Mouse (Mus musculus) kidney, embryonic 15.5 days (tissue): ENCODE measurements around the gene Piga. TPM values are rescaled to one million over a fixed set of nuclear protein-coding genes. Genes with fewer than 3 reads are reported as not detected.

Source experiments
- ATAC-seq: fragments of 200-750 bp; cut with Nextera tagmentation; replicated peaks from 2 replicates; pipeline ENCODE4 v1.8.0; 2017; ENCODE audit warnings: moderate TSS enrichment; ENCODE audit not compliant: low FRiP score
- H3K27ac ChIP-seq: fragments of 300-500 bp; sonication (generic); 2 replicates; pipeline ENCODE4 v1.5.1; 2015; ENCODE audit warnings: mild to moderate bottlenecking, inconsistent platforms
- H3K27me3 ChIP-seq: fragments of 300-500 bp; sonication (generic); 2 replicates; pipeline ENCODE4 v1.6.1; 2015; ENCODE audit warnings: inconsistent platforms
- H3K36me3 ChIP-seq: fragments of 300-500 bp; sonication (generic); 2 replicates; pipeline ENCODE4 v1.6.1; 2015; ENCODE audit warnings: inconsistent platforms
- H3K4me1 ChIP-seq: fragments of 300-500 bp; sonication (generic); 2 replicates; pipeline ENCODE4 v1.6.1; 2015; ENCODE audit warnings: inconsistent platforms
- H3K4me2 ChIP-seq: fragments of 300-500 bp; sonication (generic); 2 replicates; pipeline ENCODE4 v1.6.1; 2015; ENCODE audit warnings: moderate library complexity, mild to moderate bottlenecking, inconsistent platforms
- H3K4me3 ChIP-seq: fragments of 300-500 bp; sonication (generic); replicated peaks from 2 replicates; pipeline ENCODE4 v1.5.1; 2015; ENCODE audit warnings: mild to moderate bottlenecking, inconsistent platforms
- H3K9ac ChIP-seq: fragments of 300-500 bp; sonication (generic); 2 replicates; pipeline ENCODE4 v1.6.1; 2015; ENCODE audit warnings: mild to moderate bottlenecking, inconsistent platforms
- H3K9me3 ChIP-seq: fragments of 300-500 bp; sonication (generic); replicated peaks from 2 replicates; pipeline ENCODE4 v1.6.1; 2016; ENCODE audit warnings: inconsistent platforms
- WGBS: fragments of 180-500 bp; shearing (Covaris S2); methylation state at CpG from one replicate; pipeline ENCODE4 v1.1.7; 2015; ENCODE audit warnings: mixed read lengths; 5-methylcytosine and 5-hydroxymethylcytosine counted together
- polyA plus RNA-seq: library from polyadenylated mRNA; unstranded; fragments of >200 nt; fragmentation: Nextera tagmentation; extraction: Ambion mirVana; gene quantifications from 2 replicates; pipeline ENCODE4 v1.2.1, GENCODE M21; 2015

Piga gene
- polyA plus RNA-seq, 1 experiment from 2014 or later, result 13.8 TPM

GRCm38 (mm10) chrX:164439462-164439861 lies 19.9 kb downstream of the Piga start:
- WGBS, result 80% methylated on average over 7 of the region's 7 CpGs
- H3K9ac ChIP-seq, result no peak overlapping the region
- H3K4me3 ChIP-seq, result no peak overlapping the region
- peaks cover 26% of the 10 kb centered on the region for H3K27me3 ChIP-seq
- no peaks in the 10 kb centered on the region for H3K9me3 ChIP-seq
- no peaks in the 10 kb centered on the region for H3K36me3 ChIP-seq
- no peak overlapping the region for H3K4me2 ChIP-seq
- H3K27ac ChIP-seq, result no peak overlapping the region
- ATAC-seq, result no peak
- no peaks in the 10 kb centered on the region for H3K4me1 ChIP-seq

GRCm38 (mm10) chrX:164440140-164440539 lies 20.6 kb downstream of the Piga start:
- H3K36me3 ChIP-seq, result no peaks in the 10 kb centered on the region
- H3K4me1 ChIP-seq, result no peaks in the 10 kb centered on the region
- peaks cover 26% of the 10 kb centered on the region for H3K27me3 ChIP-seq
- no peak overlapping the region for H3K27ac ChIP-seq
- H3K4me3 ChIP-seq, result no peak overlapping the region
- no peak overlapping the region for H3K9ac ChIP-seq
- H3K9me3 ChIP-seq, result no peaks in the 10 kb centered on the region
- 59% methylated on average over 2 of the region's 2 CpGs for WGBS
- ATAC-seq, result no peak
- H3K4me2 ChIP-seq, result no peak overlapping the region

GRCm38 (mm10) chrX:164440703-164441102 lies 21.1 kb downstream of the Piga start:
- Histone ChIP-seq H3K4me2 (no peak overlapping the region), H3K9ac (no peak overlapping the region), H3K27me3 (peaks cover 21% of the 10 kb centered on the region), H3K4me3 (no peak overlapping the region), H3K4me1 (no peaks in the 10 kb centered on the region), H3K9me3 (no peaks in the 10 kb centered on the region), H3K36me3 (no peaks in the 10 kb centered on the region), H3K27ac (no peak overlapping the region)
- 84% methylated on average over 3 of the region's 3 CpGs for WGBS
- no peak for ATAC-seq

- H3K27ac ChIP-seq, result no peak overlapping the region
- no peak overlapping the region for H3K4me3 ChIP-seq
- H3K9ac ChIP-seq, result no peak overlapping the region
- no peaks in the 10 kb centered on the region for H3K9me3 ChIP-seq
- ATAC-seq, result no peak
- H3K27me3 ChIP-seq, result peaks cover 18% of the 10 kb centered on the region
- no peaks in the 10 kb centered on the region for H3K4me1 ChIP-seq
- WGBS, result 76% methylated on average over 3 of the region's 3 CpGs
- H3K36me3 ChIP-seq, result no peaks in the 10 kb centered on the region
- no peak overlapping the region for H3K4me2 ChIP-seq
Observed at GRCm38 (mm10) chrX:164441306-164441705, 21.7 kb downstream of the Piga start.

- no peak overlapping the region for H3K4me2 ChIP-seq
- ATAC-seq, result no peak
- no peaks in the 10 kb centered on the region for H3K9me3 ChIP-seq
- 89% methylated on average over 12 of the region's 12 CpGs for WGBS
- H3K4me3 ChIP-seq, result no peak overlapping the region
- H3K9ac ChIP-seq, result no peak overlapping the region
- peaks cover 12% of the 10 kb centered on the region for H3K27me3 ChIP-seq
- no peak overlapping the region for H3K27ac ChIP-seq
- no peaks in the 10 kb centered on the region for H3K4me1 ChIP-seq
- H3K36me3 ChIP-seq, result no peaks in the 10 kb centered on the region
Observed at GRCm38 (mm10) chrX:164445601-164446000, 26.0 kb downstream of the Piga start.

- Histone ChIP-seq H3K9ac (no peak overlapping the region), H3K4me2 (no peak overlapping the region), H3K9me3 (no peaks in the 10 kb centered on the region), H3K36me3 (no peaks in the 10 kb centered on the region), H3K27ac (no peak overlapping the region), H3K4me3 (no peak overlapping the region), H3K27me3 (peaks cover 9% of the 10 kb centered on the region; the same call in 1 of the 2 replicates), H3K4me1 (no peaks in the 10 kb centered on the region)
- no peak for ATAC-seq
- 73% methylated on average over 10 of the region's 10 CpGs for WGBS
Observed at GRCm38 (mm10) chrX:164446106-164446551, 26.5 kb downstream of the Piga start.

- 0 out of 2 replicates have a peak, but pooled peaks cover 6% of the 10 kb centered on the region for H3K27me3 ChIP-seq
- no peak overlapping the region for H3K4me3 ChIP-seq
- H3K36me3 ChIP-seq, result no peaks in the 10 kb centered on the region
- no peak overlapping the region for H3K27ac ChIP-seq
- H3K9ac ChIP-seq, result no peak overlapping the region
- WGBS, result 91% methylated on average over 9 of the region's 9 CpGs
- H3K4me2 ChIP-seq, result no peak overlapping the region
- no peak for ATAC-seq
- no peaks in the 10 kb centered on the region for H3K9me3 ChIP-seq
- H3K4me1 ChIP-seq, result no peaks in the 10 kb centered on the region
Observed at GRCm38 (mm10) chrX:164446835-164447681, 27.5 kb downstream of the Piga start.

GRCm38 (mm10) chrX:164447682-164448071 lies 28.1 kb downstream of the Piga start:
- H3K27me3 ChIP-seq, result peaks cover 9% of the 10 kb centered on the region; the same call in 1 of the 2 replicates
- no peak overlapping the region for H3K4me3 ChIP-seq
- WGBS, result 71% methylated on average over 2 of the region's 2 CpGs

GRCm38 (mm10) chrX:164449201-164449600 lies 29.6 kb downstream of the Piga start:
- Histone ChIP-seq H3K4me1 (no peaks in the 10 kb centered on the region), H3K9me3 (no peaks in the 10 kb centered on the region), H3K4me2 (no peak overlapping the region), H3K36me3 (no peaks in the 10 kb centered on the region), H3K27me3 (peaks cover 8% of the 10 kb centered on the region; the same call in 1 of the 2 replicates), H3K9ac (no peak overlapping the region), H3K4me3 (no peak overlapping the region), H3K27ac (no peak overlapping the region)
- no peak for ATAC-seq
- WGBS, result 43% methylated on average over 3 of the region's 3 CpGs

More at GRCm38 (mm10) chrX:164447682-164448071, 28.1 kb downstream of the Piga start:
- Histone ChIP-seq H3K9me3 (no peaks in the 10 kb centered on the region), H3K36me3 (no peaks in the 10 kb centered on the region), H3K4me1 (no peaks in the 10 kb centered on the region), H3K4me2 (no peak overlapping the region), H3K27ac (no peak overlapping the region), H3K9ac (no peak overlapping the region)
- no peak for ATAC-seq

GRCm38 (mm10) chrX:164459205-164459878 lies 39.8 kb downstream of the Piga start:
- no peaks in the 10 kb centered on the region for H3K9me3 ChIP-seq
- H3K27ac ChIP-seq, result no peak overlapping the region
- 68% methylated on average over 6 of the region's 6 CpGs for WGBS
- H3K4me2 ChIP-seq, result no peak overlapping the region
- H3K36me3 ChIP-seq, result no peaks in the 10 kb centered on the region
- peaks cover 10% of the 10 kb centered on the region; the same call in 1 of the 2 replicates for H3K27me3 ChIP-seq
- H3K9ac ChIP-seq, result no peak overlapping the region
- H3K4me1 ChIP-seq, result no peaks in the 10 kb centered on the region
- ATAC-seq, result no peak
- H3K4me3 ChIP-seq, result no peak overlapping the region
